Mouse (Mus musculus): Measurements from ENCODE around the gene Zfp292. TPM values are rescaled to one million over a fixed set of nuclear protein-coding genes. Genes with fewer than 3 reads are reported as not detected.

Gene Zfp292
- total and polyA plus RNA-seq, 3 experiments, result 9.5 to 13.6 (median 11.4) TPM

- H3K79me2 ChIP-seq (replicated peaks; ENCODE audit: control insufficient read depth, extremely low read depth, insufficient read depth, poor library complexity, severe bottlenecking), result peaks cover 18% of the 10 kb centered on the region
- dilution Hi-C loops (cut with MboI; ENCODE audit: extremely low pct_ligation_motif_present, extremely low pct_unique_long_range_greater_than_20kb, low sequenced_read_pairs) (no loop called here), in situ Hi-C loops (cut with MboI; ENCODE audit: low pct_ligation_motif_present, low pct_unique_long_range_greater_than_20kb, low sequenced_read_pairs) (no loop called here)
- no peaks in the 10 kb centered on the region for H3K27me3 ChIP-seq (replicated peaks)
- TF ChIP-seq SIN3A (IDR thresholded peaks at IDR 0.05; ENCODE audit: low read length), result no peak
- no peak for TF ChIP-seq HCFC1 (IDR thresholded peaks at IDR 0.05; ENCODE audit: low read depth, low read length)
- TF ChIP-seq KAT2A (IDR thresholded peaks at IDR 0.05; ENCODE audit: insufficient replicate concordance, low read length), result no peak
- TF ChIP-seq ZNF384 (IDR thresholded peaks at IDR 0.05; ENCODE audit: low read depth, low read length), result no peak
- no peak for TF ChIP-seq E2F4 (IDR thresholded peaks at IDR 0.05; ENCODE audit: insufficient replicate concordance, low read depth, low read length)
- TF ChIP-seq USF2 (conservative IDR thresholded peaks at IDR 0.05; ENCODE audit: low read depth, low read length), result no peak
- TF ChIP-seq RCOR1 (conservative IDR thresholded peaks at IDR 0.05; ENCODE audit: low read depth, low read length), result no peak
- no peak for TF ChIP-seq MAZ (IDR thresholded peaks at IDR 0.05; ENCODE audit: low read depth, low read length)
- no peak for TF ChIP-seq CHD2 (IDR thresholded peaks at IDR 0.05; ENCODE audit: low read length)
- no peak for TF ChIP-seq MYC (IDR thresholded peaks at IDR 0.05; ENCODE audit: low read depth, low read length)
- no peak for TF ChIP-seq ZMIZ1 (IDR thresholded peaks at IDR 0.05; ENCODE audit: low read depth, low read length)
- no peak for TF ChIP-seq SMC3 (IDR thresholded peaks at IDR 0.05; ENCODE audit: low read depth, low read length)
- H3K27ac ChIP-seq (ENCODE audit: insufficient read depth, low read depth), result no peak overlapping the region
- H3K9me3 ChIP-seq (replicated peaks; ENCODE audit: low read length), result peaks cover 6% of the 10 kb centered on the region
- no peak overlapping the region for H3K4me3 ChIP-seq (replicated peaks in 1 of 3; ENCODE audit: low read depth in 2 of 3, low read length in 2 of 3, poor library complexity in 1 of 3)
- no peak for DNase-seq (ENCODE audit: extremely low read depth)
- peaks cover 0 to 11% of the 10 kb centered on the region in 2 experiments; a peak in 2 of 4 replicates for H3K4me1 ChIP-seq (ENCODE audit: control insufficient read depth in 1 of 2, insufficient read depth in 2 of 2)
- peaks cover 10 to 40% of the 10 kb centered on the region in 2 experiments for H3K36me3 ChIP-seq (replicated peaks in 1 of 2; ENCODE audit: control insufficient read depth in 1 of 2, insufficient read depth in 1 of 2, low read length in 1 of 2)
- H3K4me2 ChIP-seq (ENCODE audit: insufficient read depth, low read depth, poor library complexity, severe bottlenecking), result no peak overlapping the region
- H3K9ac ChIP-seq (ENCODE audit: insufficient read depth, low read depth), result no peak overlapping the region
Observed at GRCm38 (mm10) chr4:34850156-34850555, 32.6 kb downstream of the Zfp292 start.

- H3K79me2 ChIP-seq (replicated peaks; ENCODE audit: control insufficient read depth, extremely low read depth, insufficient read depth, poor library complexity, severe bottlenecking), result peaks cover 19% of the 10 kb centered on the region
- no peak overlapping the region for H3K4me2 ChIP-seq (ENCODE audit: insufficient read depth, low read depth, poor library complexity, severe bottlenecking)
- dilution Hi-C loops (cut with MboI; ENCODE audit: extremely low pct_ligation_motif_present, extremely low pct_unique_long_range_greater_than_20kb, low sequenced_read_pairs), result no loop called here
- TF ChIP-seq BHLHE40 (IDR thresholded peaks at IDR 0.05; ENCODE audit: low read depth, low read length) (no peak), MAZ (IDR thresholded peaks at IDR 0.05; ENCODE audit: low read depth, low read length) (no peak), POLR2A (IDR thresholded peaks at IDR 0.05; ENCODE audit: low read depth, low read length) (no peak), MXI1 (IDR thresholded peaks at IDR 0.05; ENCODE audit: low read depth, low read length) (no peak), USF2 (conservative IDR thresholded peaks at IDR 0.05; ENCODE audit: low read depth, low read length) (no peak), CHD1 (IDR thresholded peaks at IDR 0.05; ENCODE audit: low read depth, low read length) (no peak), MYC (IDR thresholded peaks at IDR 0.05; ENCODE audit: low read depth, low read length) (no peak), ZC3H11A (IDR thresholded peaks at IDR 0.05; ENCODE audit: low read depth, low read length) (no peak), ETS1 (conservative IDR thresholded peaks at IDR 0.05; ENCODE audit: low read depth, low read length) (no peak), CHD2 (IDR thresholded peaks at IDR 0.05; ENCODE audit: low read length) (no peak), ZMIZ1 (IDR thresholded peaks at IDR 0.05; ENCODE audit: low read depth, low read length) (no peak), NELFE (IDR thresholded peaks at IDR 0.05; ENCODE audit: low read depth, low read length) (no peak), ZKSCAN1 (IDR thresholded peaks at IDR 0.05; ENCODE audit: borderline replicate concordance, low read depth, low read length) (no peak), USF1 (IDR thresholded peaks at IDR 0.05; ENCODE audit: low read depth, low read length) (no peak), ELF1 (IDR thresholded peaks at IDR 0.05; ENCODE audit: low read depth, low read length) (no peak), UBTF (IDR thresholded peaks at IDR 0.05; ENCODE audit: low read depth, low read length) (no peak), ZNF384 (IDR thresholded peaks at IDR 0.05; ENCODE audit: low read depth, low read length) (no peak), POLR2AphosphoS2 (IDR thresholded peaks at IDR 0.05; ENCODE audit: low read depth, low read length) (no peak), CTCF (conservative IDR thresholded peaks at IDR 0.05 in 1 of 2, IDR thresholded peaks at IDR 0.05 in 1 of 2; ENCODE audit: low read depth in 2 of 2, low read length in 2 of 2) (no peak), EP300 (IDR thresholded peaks at IDR 0.05; ENCODE audit: low read length) (no peak)
- H3K27ac ChIP-seq (ENCODE audit: insufficient read depth, low read depth), result no peak overlapping the region
- in situ Hi-C loops (cut with MboI; ENCODE audit: low pct_ligation_motif_present, low pct_unique_long_range_greater_than_20kb, low sequenced_read_pairs), result no loop called here
- peaks cover 5 to 38% of the 10 kb centered on the region in 2 experiments for H3K36me3 ChIP-seq (replicated peaks in 1 of 2; ENCODE audit: control insufficient read depth in 1 of 2, insufficient read depth in 1 of 2, low read length in 1 of 2)
- H3K9me3 ChIP-seq (replicated peaks; ENCODE audit: low read length), result no peaks in the 10 kb centered on the region
- H3K4me3 ChIP-seq (replicated peaks in 1 of 3; ENCODE audit: low read depth in 2 of 3, low read length in 2 of 3, poor library complexity in 1 of 3), result no peak overlapping the region
- no peaks in the 10 kb centered on the region for H3K27me3 ChIP-seq (replicated peaks)
- DNase-seq (ENCODE audit: extremely low read depth), result no peak
- H3K9ac ChIP-seq (ENCODE audit: insufficient read depth, low read depth), result no peak overlapping the region
- H3K4me1 ChIP-seq (ENCODE audit: control insufficient read depth in 1 of 2, insufficient read depth in 2 of 2), result peaks cover 3 to 26% of the 10 kb centered on the region in 2 experiments; a peak in 3 of 4 replicates
Observed at GRCm38 (mm10) chr4:34847679-34848309, 35.0 kb downstream of the Zfp292 start.
